Mouse (Mus musculus): ENCODE measurements around the gene Moap1. TPM values are rescaled to one million over a fixed set of nuclear protein-coding genes. Genes with fewer than 3 reads are reported as not detected.

The Moap1 gene
- total and polyA plus RNA-seq, 2 experiments from 2014 or later: 47.2 to 61.4 TPM

DNA sequence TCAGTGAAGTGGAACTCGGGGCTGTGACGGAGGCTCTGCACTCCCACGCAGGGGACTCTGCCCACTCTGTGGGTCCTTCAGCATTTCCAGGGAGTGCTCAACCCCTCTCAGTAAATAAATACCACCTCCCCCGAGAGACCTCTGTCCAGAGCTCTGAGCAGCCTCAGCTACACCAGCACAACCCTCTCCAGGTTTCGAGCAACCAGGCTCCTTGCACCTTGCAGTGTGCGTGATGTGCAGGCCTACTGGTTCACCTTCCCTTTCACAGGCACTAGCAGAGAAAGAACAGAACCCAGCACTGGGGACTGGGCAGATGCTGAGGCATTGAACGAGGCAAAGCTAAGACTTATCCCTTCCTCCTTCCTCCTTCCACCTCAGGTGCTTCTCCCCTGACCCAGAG lies 46.1 kb downstream of the Moap1 start:
- Histone ChIP-seq H3K4me2 (ENCODE audit: low read depth) (no peak overlapping the region), H3K4me1 (ENCODE audit: insufficient read depth) (peaks cover 35% of the 10 kb centered on the region), H3K9ac (no peak overlapping the region), H3K27me3 (ENCODE audit: insufficient read depth, low read length) (no peaks in the 10 kb centered on the region), H3K4me3 (ENCODE audit: low read depth, low read length) (no peak overlapping the region), H3K9me3 (ENCODE audit: low read length) (no peaks in the 10 kb centered on the region), H3K36me3 (ENCODE audit: insufficient read depth) (no peaks in the 10 kb centered on the region), H3K27ac (ENCODE audit: low read depth, low read length) (no peak overlapping the region)
- 87% methylated on average over 7 of the region's 7 CpGs for WGBS
- TF ChIP-seq CTCF (IDR thresholded peaks at IDR 0.05; ENCODE audit: low read depth): no peak
- ATAC-seq (no peak), DNase-seq (no peak)

DNA sequence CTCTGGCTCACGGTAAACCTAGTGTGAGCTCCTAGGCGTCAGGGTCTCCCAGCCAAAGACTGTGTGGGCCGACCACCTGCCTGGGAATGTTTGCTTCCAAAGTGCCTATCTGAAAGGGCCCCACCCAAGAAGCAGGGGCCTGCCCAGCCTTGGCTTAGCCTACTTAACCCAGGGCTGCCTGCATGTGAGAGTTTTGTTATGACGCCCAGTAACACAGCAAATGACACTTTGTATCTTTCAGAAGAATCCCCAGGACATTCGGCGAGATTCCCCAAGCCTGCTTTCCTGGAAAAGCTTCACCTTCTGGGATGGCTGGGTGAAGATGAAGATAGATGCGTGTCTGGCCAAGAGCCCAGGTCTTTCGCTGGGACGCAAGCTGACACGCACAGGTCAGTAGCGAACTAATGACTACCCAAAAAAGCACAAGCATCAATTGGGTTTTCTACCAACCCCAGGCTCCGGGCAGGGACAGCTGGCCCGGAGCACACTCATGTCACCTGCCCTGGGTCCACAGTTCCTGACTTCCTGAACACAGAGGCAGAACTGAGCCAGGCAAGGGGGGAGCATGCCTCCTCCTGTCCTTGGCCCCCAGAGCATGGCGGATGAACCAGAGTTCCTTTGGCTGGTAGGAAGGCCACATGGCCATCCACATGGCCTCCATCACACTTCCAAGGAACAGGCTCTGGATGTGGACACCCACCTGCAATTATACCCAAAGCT lies 46.7 kb downstream of the Moap1 start:
- DNase-seq (no peak), ATAC-seq (no peak)
- WGBS: 82% methylated on average over 14 of the region's 14 CpGs
- Histone ChIP-seq H3K36me3 (ENCODE audit: insufficient read depth) (no peaks in the 10 kb centered on the region), H3K4me3 (ENCODE audit: low read depth, low read length) (no peak overlapping the region), H3K27me3 (ENCODE audit: insufficient read depth, low read length) (no peaks in the 10 kb centered on the region), H3K4me1 (ENCODE audit: insufficient read depth) (peaks cover 29% of the 10 kb centered on the region), H3K27ac (ENCODE audit: low read depth, low read length) (no peak overlapping the region), H3K4me2 (ENCODE audit: low read depth) (no peak overlapping the region), H3K9ac (no peak overlapping the region), H3K9me3 (ENCODE audit: low read length) (no peaks in the 10 kb centered on the region)
- no peak for TF ChIP-seq CTCF (IDR thresholded peaks at IDR 0.05; ENCODE audit: low read depth)

DNA sequence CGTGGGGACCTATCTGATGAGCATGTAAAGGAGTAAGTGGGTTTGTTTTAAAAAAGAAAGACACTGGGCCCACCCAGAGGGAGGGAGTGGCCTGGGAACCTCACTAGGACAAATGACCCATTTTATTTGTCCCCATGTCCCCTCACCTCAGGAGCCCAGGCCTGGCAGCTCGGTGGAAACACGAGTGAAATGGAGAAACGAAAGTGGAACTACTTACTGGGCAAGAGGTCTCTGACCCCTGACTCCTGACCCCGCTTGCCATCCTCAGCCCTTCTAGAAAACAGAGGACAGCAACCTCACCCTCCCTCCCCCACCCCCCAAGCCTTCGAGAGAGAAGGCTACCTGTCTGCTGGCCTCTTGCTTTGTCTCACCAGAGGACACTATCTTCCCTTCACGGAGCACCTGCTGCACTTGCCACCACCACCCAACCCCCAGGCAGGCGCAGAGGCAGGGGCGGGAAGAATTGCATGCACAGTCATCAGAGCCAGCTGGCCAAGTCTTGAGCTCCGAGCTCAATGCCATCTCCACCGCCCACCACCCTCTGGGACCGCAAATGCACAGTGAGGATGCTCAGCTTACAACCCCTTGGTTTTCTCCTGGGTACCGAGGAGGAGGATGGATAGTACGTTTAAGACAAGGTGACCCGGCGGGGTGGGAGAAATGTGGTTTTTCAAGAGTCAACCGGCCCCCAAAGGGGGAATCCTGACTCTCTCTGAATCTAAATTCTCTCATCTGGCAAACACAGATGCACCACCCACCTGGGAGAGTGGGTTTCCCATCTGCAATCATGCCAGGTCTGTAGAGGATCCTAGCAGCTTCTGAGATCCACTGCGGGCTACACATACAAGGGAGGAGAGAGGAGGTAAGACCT lies 47.9 kb downstream of the Moap1 start:
- H3K4me1 ChIP-seq (ENCODE audit: insufficient read depth): peaks cover 27% of the 10 kb centered on the region
- ATAC-seq (no peak), DNase-seq (no peak)
- no peak overlapping the region for H3K9ac ChIP-seq
- TF ChIP-seq CTCF (IDR thresholded peaks at IDR 0.05; ENCODE audit: low read depth): no peak
- no peak overlapping the region for H3K27ac ChIP-seq (ENCODE audit: low read depth, low read length)
- no peak overlapping the region for H3K4me2 ChIP-seq (ENCODE audit: low read depth)
- no peaks in the 10 kb centered on the region for H3K36me3 ChIP-seq (ENCODE audit: insufficient read depth)
- H3K4me3 ChIP-seq (ENCODE audit: low read depth, low read length): no peak overlapping the region
- H3K27me3 ChIP-seq (ENCODE audit: insufficient read depth, low read length): no peaks in the 10 kb centered on the region
- H3K9me3 ChIP-seq (ENCODE audit: low read length): no peaks in the 10 kb centered on the region
- 56% methylated on average over 18 of the region's 18 CpGs for WGBS

Other genes starting within 250 kb of the Moap1 start
- 108 and 123 TPM in 2 replicates for gene Chga, start 188.7 kb downstream of the Moap1 start, total RNA-seq (2014; rRNA removed)
- 130 and 171 TPM in 2 replicates for gene Chga, start 188.7 kb downstream of the Moap1 start, polyA plus RNA-seq (2015; fragmentation: Nextera tagmentation; extraction: Ambion mirVana)
- 47.5 and 66.5 TPM in 2 replicates for gene Itpk1, start 38.7 kb downstream of the Moap1 start, total RNA-seq (2014; rRNA removed)
- 47.6 and 50.8 TPM in 2 replicates for gene Itpk1, start 38.7 kb downstream of the Moap1 start, polyA plus RNA-seq (2015; fragmentation: Nextera tagmentation; extraction: Ambion mirVana)
- gene Tmem251, start 101 bp upstream of the Moap1 start, total RNA-seq (2014; rRNA removed): 5.7 and 6.0 TPM in 2 replicates
- 12.9 and 13.1 TPM in 2 replicates for gene Tmem251, start 101 bp upstream of the Moap1 start, polyA plus RNA-seq (2015; fragmentation: Nextera tagmentation; extraction: Ambion mirVana)
- gene Gm28051, start 14.1 kb upstream of the Moap1 start, total RNA-seq (2014; rRNA removed): not detected in 2 replicates
- not detected in 2 replicates for gene Gm28051, start 14.1 kb upstream of the Moap1 start, polyA plus RNA-seq (2015; fragmentation: Nextera tagmentation; extraction: Ambion mirVana)
- gene Gon7, start 14.1 kb upstream of the Moap1 start, total RNA-seq (2014; rRNA removed): 27.1 and 27.7 TPM in 2 replicates
- gene Gon7, start 14.1 kb upstream of the Moap1 start, polyA plus RNA-seq (2015; fragmentation: Nextera tagmentation; extraction: Ambion mirVana): 36.1 and 41.7 TPM in 2 replicates
- 53.9 and 59.1 TPM in 2 replicates for gene Ubr7, start 14.3 kb upstream of the Moap1 start, total RNA-seq (2014; rRNA removed)
- gene Ubr7, start 14.3 kb upstream of the Moap1 start, polyA plus RNA-seq (2015; fragmentation: Nextera tagmentation; extraction: Ambion mirVana): 25.6 and 26.1 TPM in 2 replicates
- gene Gm20604, start 15.0 kb upstream of the Moap1 start, total RNA-seq (2014; rRNA removed): 30.0 and 30.5 TPM in 2 replicates
- 42.5 and 46.3 TPM in 2 replicates for gene Gm20604, start 15.0 kb upstream of the Moap1 start, polyA plus RNA-seq (2015; fragmentation: Nextera tagmentation; extraction: Ambion mirVana)
- gene Btbd7, start 134.8 kb upstream of the Moap1 start, total RNA-seq (2014; rRNA removed): 31.2 and 37.8 TPM in 2 replicates
- 5.1 and 7.0 TPM in 2 replicates for gene Btbd7, start 134.8 kb upstream of the Moap1 start, polyA plus RNA-seq (2015; fragmentation: Nextera tagmentation; extraction: Ambion mirVana)
- gene Cox8c, start 155.7 kb upstream of the Moap1 start, total RNA-seq (2014; rRNA removed): not detected in 2 replicates
- not detected in 2 replicates for gene Cox8c, start 155.7 kb upstream of the Moap1 start, polyA plus RNA-seq (2015; fragmentation: Nextera tagmentation; extraction: Ambion mirVana)
- 25.5 and 52.9 TPM in 2 replicates for gene Unc79, start 205.2 kb upstream of the Moap1 start, total RNA-seq (2014; rRNA removed)
- gene Unc79, start 205.2 kb upstream of the Moap1 start, polyA plus RNA-seq (2015; fragmentation: Nextera tagmentation; extraction: Ambion mirVana): 4.4 and 5.7 TPM in 2 replicates